Mouse (Mus musculus) limb, embryonic 11.5 days (tissue): ENCODE measurements around the gene Mrpl39. TPM values are rescaled to one million over a fixed set of nuclear protein-coding genes. Genes with fewer than 3 reads are reported as not detected.

ENCODE experiments used
- ATAC-seq: fragments of 200-750 bp; cut with Nextera tagmentation; 2 replicates; pipeline ENCODE4 v1.8.0; 2017; ENCODE audit warnings: low read depth; ENCODE audit not compliant: insufficient number of reproducible peaks, low FRiP score, low TSS enrichment
- DNase-seq: peaks from one replicate; pipeline ENCODE4 v3.0.0-alpha.2; 2015; ENCODE audit warnings: low spot score
- H3K27ac ChIP-seq: fragments of 300-500 bp; sonication (generic); replicated peaks from 2 replicates; pipeline ENCODE4 v1.5.1; 2014; ENCODE audit warnings: low read depth, mild to moderate bottlenecking, low read length
- H3K27me3 ChIP-seq: fragments of 300-500 bp; sonication (generic); 2 replicates; pipeline ENCODE4 v1.6.1; 2014; ENCODE audit warnings: mild to moderate bottlenecking, low read length, mixed read lengths; ENCODE audit not compliant: control insufficient read depth, insufficient read depth
- H3K36me3 ChIP-seq: fragments of 300-500 bp; sonication (generic); 2 replicates; pipeline ENCODE4 v1.6.1; 2014; ENCODE audit warnings: mild to moderate bottlenecking, low read length, moderate library complexity, mixed read lengths; ENCODE audit not compliant: control insufficient read depth, insufficient read depth
- H3K4me1 ChIP-seq: fragments of 300-500 bp; sonication (generic); 2 replicates; pipeline ENCODE4 v1.6.1; 2014; ENCODE audit warnings: low read length, mixed read lengths; ENCODE audit not compliant: control insufficient read depth, insufficient read depth
- H3K4me2 ChIP-seq: fragments of 300-500 bp; sonication (generic); 2 replicates; pipeline ENCODE4 v1.6.1; 2014; ENCODE audit warnings: low read depth, mild to moderate bottlenecking, moderate library complexity; ENCODE audit not compliant: severe bottlenecking
- H3K4me3 ChIP-seq: fragments of 300-500 bp; sonication (generic); 2 replicates; pipeline ENCODE4 v1.5.1; 2014; ENCODE audit warnings: low read depth, low read length
- H3K9ac ChIP-seq: fragments of 300-500 bp; sonication (generic); 2 replicates; pipeline ENCODE4 v1.6.1; 2014; ENCODE audit warnings: mild to moderate bottlenecking, low read length
- H3K9me3 ChIP-seq: fragments of 300-500 bp; sonication (generic); 2 replicates; pipeline ENCODE4 v1.6.1; 2016; ENCODE audit warnings: low read length; ENCODE audit not compliant: control insufficient read depth
- WGBS: fragments of 180-500 bp; shearing (Covaris S2); extraction: QIAGEN DNeasy Blood & Tissue Kit; methylation state at CpG from one replicate; pipeline ENCODE4 v1.1.7; 2014; 5-methylcytosine and 5-hydroxymethylcytosine counted together
- polyA plus RNA-seq: library from polyadenylated mRNA; unstranded; fragments of >200 nt; fragmentation: Nextera tagmentation; extraction: Ambion mirVana; gene quantifications from 2 replicates; pipeline ENCODE4 v1.2.1, GENCODE M21; 2014

Mrpl39 gene
- polyA plus RNA-seq, 1 experiment from 2014 or later = 52.6 TPM

GRCm38 (mm10) chr16:84717618-84718248 is 17.8 kb downstream of the Mrpl39 start:
- Histone ChIP-seq H3K36me3 (peaks cover 5% of the 10 kb centered on the region; the same call in 1 of the 2 replicates), H3K9me3 (no peaks in the 10 kb centered on the region), H3K9ac (no peak overlapping the region), H3K4me3 (no peak overlapping the region), H3K27me3 (no peaks in the 10 kb centered on the region), H3K27ac (no peak overlapping the region), H3K4me2 (no peak overlapping the region), H3K4me1 (no peaks in the 10 kb centered on the region)
- no peak for DNase-seq
- ATAC-seq = no peak
- 95% methylated on average over 10 of the region's 10 CpGs for WGBS

- Histone ChIP-seq H3K9me3 (no peaks in the 10 kb centered on the region), H3K9ac (no peak overlapping the region), H3K27ac (no peak overlapping the region), H3K36me3 (peaks cover 5% of the 10 kb centered on the region; the same call in 1 of the 2 replicates), H3K4me1 (no peaks in the 10 kb centered on the region), H3K4me2 (no peak overlapping the region), H3K4me3 (no peak overlapping the region), H3K27me3 (no peaks in the 10 kb centered on the region)
- ATAC-seq = no peak
- WGBS = 90% methylated on average over 13 of the region's 13 CpGs
- no peak for DNase-seq
These were observed 18.6 kb downstream of the Mrpl39 start for GRCm38 (mm10) chr16:84716724-84717617.

- H3K9ac ChIP-seq = no peak overlapping the region
- no peak overlapping the region for H3K4me2 ChIP-seq
- no peaks in the 10 kb centered on the region for H3K9me3 ChIP-seq
- no peaks in the 10 kb centered on the region for H3K4me1 ChIP-seq
- no peak overlapping the region for H3K27ac ChIP-seq
- no peak for ATAC-seq
- H3K36me3 ChIP-seq = no peaks in the 10 kb centered on the region
- DNase-seq = no peak
- WGBS = 90% methylated on average over 7 of the region's 7 CpGs
- no peak overlapping the region for H3K4me3 ChIP-seq
- no peaks in the 10 kb centered on the region for H3K27me3 ChIP-seq
These were observed 19.3 kb downstream of the Mrpl39 start for GRCm38 (mm10) chr16:84716197-84716596.

GRCm38 (mm10) chr16:84714978-84715377 is 20.6 kb downstream of the Mrpl39 start:
- Histone ChIP-seq H3K27me3 (no peaks in the 10 kb centered on the region), H3K4me2 (no peak overlapping the region), H3K27ac (no peak overlapping the region), H3K9ac (no peak overlapping the region), H3K36me3 (no peaks in the 10 kb centered on the region), H3K4me1 (no peaks in the 10 kb centered on the region), H3K4me3 (no peak overlapping the region), H3K9me3 (no peaks in the 10 kb centered on the region)
- DNase-seq (no peak), ATAC-seq (no peak)
- WGBS = 92% methylated on average over 6 of the region's 6 CpGs

GRCm38 (mm10) chr16:84713926-84714325 is 21.6 kb downstream of the Mrpl39 start:
- ATAC-seq (no peak), DNase-seq (no peak)
- Histone ChIP-seq H3K4me1 (no peaks in the 10 kb centered on the region), H3K27me3 (no peaks in the 10 kb centered on the region), H3K4me2 (no peak overlapping the region), H3K27ac (no peak overlapping the region), H3K9me3 (no peaks in the 10 kb centered on the region), H3K9ac (no peak overlapping the region), H3K36me3 (no peaks in the 10 kb centered on the region), H3K4me3 (no peak overlapping the region)
- 90% methylated on average over 4 of the region's 4 CpGs for WGBS

- no peak overlapping the region for H3K27ac ChIP-seq
- no peaks in the 10 kb centered on the region for H3K36me3 ChIP-seq
- WGBS = 86% methylated on average over 4 of the region's 4 CpGs
- H3K9me3 ChIP-seq = no peaks in the 10 kb centered on the region
- H3K9ac ChIP-seq = no peak overlapping the region
- H3K4me2 ChIP-seq = no peak overlapping the region
- ATAC-seq = no peak
- DNase-seq = no peak
- no peak overlapping the region for H3K4me3 ChIP-seq
- no peaks in the 10 kb centered on the region for H3K4me1 ChIP-seq
- no peaks in the 10 kb centered on the region for H3K27me3 ChIP-seq
These were observed 22.4 kb downstream of the Mrpl39 start for GRCm38 (mm10) chr16:84713156-84713555.

GRCm38 (mm10) chr16:84708649-84709048 is 26.9 kb downstream of the Mrpl39 start:
- Histone ChIP-seq H3K4me3 (no peak overlapping the region), H3K9me3 (no peaks in the 10 kb centered on the region), H3K9ac (no peak overlapping the region), H3K4me2 (no peak overlapping the region), H3K27ac (no peak overlapping the region), H3K4me1 (no peaks in the 10 kb centered on the region), H3K36me3 (no peaks in the 10 kb centered on the region), H3K27me3 (no peaks in the 10 kb centered on the region)
- 79% methylated on average over 2 of the region's 2 CpGs for WGBS
- DNase-seq (no peak), ATAC-seq (no peak)

GRCm38 (mm10) chr16:84707802-84708201 is 27.7 kb downstream of the Mrpl39 start:
- Histone ChIP-seq H3K4me1 (no peaks in the 10 kb centered on the region), H3K4me2 (no peak overlapping the region), H3K4me3 (no peak overlapping the region), H3K36me3 (no peaks in the 10 kb centered on the region), H3K9me3 (no peaks in the 10 kb centered on the region), H3K9ac (no peak overlapping the region), H3K27ac (no peak overlapping the region), H3K27me3 (no peaks in the 10 kb centered on the region)
- DNase-seq (no peak), ATAC-seq (no peak)
- 70% methylated on average over 4 of the region's 4 CpGs for WGBS
